Mouse (Mus musculus) testis, adult 2 months (tissue): Measurements from ENCODE around the gene Pcyt1a. TPM values are rescaled to one million over a fixed set of nuclear protein-coding genes. Genes with fewer than 3 reads are reported as not detected.

Experiments
- H3K27ac ChIP-seq: fragments of 200-500 bp; 2 replicates; pipeline ENCODE4 v1.5.1; 2012; ENCODE audit warnings: low read depth, low read length; ENCODE audit not compliant: control insufficient read depth, insufficient read depth
- H3K27me3 ChIP-seq: fragments of 200-500 bp; 2 replicates; pipeline ENCODE4 v1.6.1; 2012; ENCODE audit warnings: mild to moderate bottlenecking, low read length, moderate library complexity; ENCODE audit not compliant: control insufficient read depth, insufficient read depth
- H3K36me3 ChIP-seq: fragments of 200-500 bp; 2 replicates; pipeline ENCODE4 v1.6.1; 2012; ENCODE audit warnings: mild to moderate bottlenecking, low read length; ENCODE audit not compliant: control insufficient read depth, insufficient read depth
- H3K4me1 ChIP-seq: fragments of 200-500 bp; 2 replicates; pipeline ENCODE4 v1.6.1; 2012; ENCODE audit warnings: low read length; ENCODE audit not compliant: control insufficient read depth, insufficient read depth
- H3K4me3 ChIP-seq: fragments of 200-500 bp; 2 replicates; pipeline ENCODE4 v1.5.1; 2012; ENCODE audit warnings: low read depth, mild to moderate bottlenecking, low read length, moderate library complexity, mixed read lengths; ENCODE audit not compliant: control insufficient read depth
- CTCF ChIP-seq: fragments of 200-500 bp; IDR thresholded peaks from 2 replicates; pipeline ENCODE4 v1.5.1; 2012; ENCODE audit warnings: low read depth, mild to moderate bottlenecking, inconsistent platforms, low read length, moderate library complexity; ENCODE audit not compliant: control insufficient read depth, insufficient read depth, insufficient replicate concordance
- POLR2A ChIP-seq: fragments of 200-500 bp; IDR thresholded peaks from 2 replicates; pipeline ENCODE4 v1.6.1; 2012; ENCODE audit warnings: low read depth, mild to moderate bottlenecking, inconsistent platforms, low read length, moderate library complexity; ENCODE audit not compliant: control insufficient read depth
- polyA plus RNA-seq: library from polyadenylated mRNA; depleted of rRNA; stranded (reverse); fragments of >200 nt; gene quantifications from 2 replicates; pipeline ENCODE4 v1.2.3, GENCODE M21; 2012

Gene Pcyt1a
- polyA plus RNA-seq, 1 experiment, result 83.0 TPM

- Histone ChIP-seq H3K27ac (no peak overlapping the region), H3K4me1 (no peaks in the 10 kb centered on the region; the same call in 1 of the 2 replicates), H3K36me3 (no peaks in the 10 kb centered on the region), H3K27me3 (no peaks in the 10 kb centered on the region), H3K4me3 (no peak overlapping the region)
- TF ChIP-seq CTCF (no peak), POLR2A (no peak)
Measured at GRCm38 (mm10) chr16:32509066-32509942, 78.6 kb downstream of the Pcyt1a start.

- no peaks in the 10 kb centered on the region for H3K27me3 ChIP-seq
- H3K36me3 ChIP-seq, result no peaks in the 10 kb centered on the region
- TF ChIP-seq POLR2A (no peak), CTCF (no peak)
- H3K4me3 ChIP-seq, result no peak overlapping the region
- no peak overlapping the region for H3K27ac ChIP-seq
- no peaks in the 10 kb centered on the region; the same call in 1 of the 2 replicates for H3K4me1 ChIP-seq
Measured at GRCm38 (mm10) chr16:32510399-32511337, 79.9 kb downstream of the Pcyt1a start.

GRCm38 (mm10) chr16:32511338-32511734, 80.6 kb downstream of the Pcyt1a start:
- TF ChIP-seq CTCF (no peak), POLR2A (no peak)
- no peak overlapping the region for H3K27ac ChIP-seq
- no peaks in the 10 kb centered on the region for H3K27me3 ChIP-seq
- no peak overlapping the region for H3K4me3 ChIP-seq
- peaks cover 3% of the 10 kb centered on the region; the same call in 1 of the 2 replicates for H3K4me1 ChIP-seq
- H3K36me3 ChIP-seq, result no peaks in the 10 kb centered on the region

GRCm38 (mm10) chr16:32511827-32512490, 81.2 kb downstream of the Pcyt1a start:
- TF ChIP-seq POLR2A (no peak), CTCF (no peak)
- Histone ChIP-seq H3K27ac (no peak overlapping the region), H3K36me3 (no peaks in the 10 kb centered on the region), H3K4me1 (peaks cover 3% of the 10 kb centered on the region; the same call in 1 of the 2 replicates), H3K4me3 (no peak overlapping the region), H3K27me3 (no peaks in the 10 kb centered on the region)

GRCm38 (mm10) chr16:32512921-32513320, 82.2 kb downstream of the Pcyt1a start:
- Histone ChIP-seq H3K4me3 (no peak overlapping the region), H3K27me3 (no peaks in the 10 kb centered on the region), H3K27ac (no peak overlapping the region), H3K4me1 (peaks cover 3% of the 10 kb centered on the region; the same call in 1 of the 2 replicates), H3K36me3 (no peaks in the 10 kb centered on the region)
- no peak for TF ChIP-seq CTCF
- TF ChIP-seq POLR2A, result no peak

GRCm38 (mm10) chr16:32513401-32513800, 82.7 kb downstream of the Pcyt1a start:
- Histone ChIP-seq H3K4me1 (peaks cover 3% of the 10 kb centered on the region; the same call in 1 of the 2 replicates), H3K27me3 (no peaks in the 10 kb centered on the region), H3K4me3 (no peak overlapping the region), H3K36me3 (no peaks in the 10 kb centered on the region), H3K27ac (no peak overlapping the region)
- TF ChIP-seq POLR2A, result no peak
- TF ChIP-seq CTCF, result no peak
